Mouse (Mus musculus): ENCODE data around the gene Srsf10. TPM values are rescaled to one million over a fixed set of nuclear protein-coding genes. Genes with fewer than 3 reads are reported as not detected.

Srsf10 gene
- total RNA-seq, 2 experiments from 2014 or later = 51.3 to 88.9 TPM

- intact Hi-C loops (cut with DNase I) = no loop called here
- DNase-seq (ENCODE audit: low spot score in 2 of 2) = no peak
Observed at GRCm38 (mm10) chr4:135904810-135905209, 49.3 kb downstream of the Srsf10 start.

- intact Hi-C loops (cut with DNase I) = no loop called here
- no peak for DNase-seq (ENCODE audit: low spot score in 2 of 2)
Observed at GRCm38 (mm10) chr4:135906633-135907032, 51.1 kb downstream of the Srsf10 start.

GRCm38 (mm10) chr4:135909326-135910066 is 53.9 kb downstream of the Srsf10 start:
- DNase-seq (ENCODE audit: low spot score in 2 of 2) = no peak
- intact Hi-C loops (cut with DNase I) = no loop called here

GRCm38 (mm10) chr4:135911531-135911930 is 56.0 kb downstream of the Srsf10 start:
- intact Hi-C loops (cut with DNase I) = no loop called here

GRCm38 (mm10) chr4:135912164-135912563 is 56.6 kb downstream of the Srsf10 start:
- intact Hi-C loops (cut with DNase I) = no loop called here
- no peak for DNase-seq (ENCODE audit: low spot score in 2 of 2)

More at GRCm38 (mm10) chr4:135911531-135911930, 56.0 kb downstream of the Srsf10 start:
- DNase-seq (ENCODE audit: low spot score in 2 of 2) = no peak

- intact Hi-C loops (cut with DNase I) = no loop called here
- no peak for DNase-seq (ENCODE audit: low spot score in 2 of 2)
Observed at GRCm38 (mm10) chr4:135912835-135913234, 57.3 kb downstream of the Srsf10 start.

- DNase-seq (ENCODE audit: low spot score in 2 of 2) = no peak
- intact Hi-C loops (cut with DNase I) = no loop called here
Observed at GRCm38 (mm10) chr4:135913433-135913832, 57.9 kb downstream of the Srsf10 start.

- intact Hi-C loops (cut with DNase I) = no loop called here
- no peak for DNase-seq (ENCODE audit: low spot score in 2 of 2)
Observed at GRCm38 (mm10) chr4:135918635-135919279, 63.2 kb downstream of the Srsf10 start.

GRCm38 (mm10) chr4:135919280-135919639 is 63.7 kb downstream of the Srsf10 start:
- intact Hi-C loops (cut with DNase I) = no loop called here
- no peak for DNase-seq (ENCODE audit: low spot score in 2 of 2)

Other genes with a start within 250 kb of the Srsf10 start
- gene Ifnlr1, start 169.5 kb upstream of the Srsf10 start, total RNA-seq (2021) = under 1 TPM; 0.20 to 0.36 TPM
- under 1 TPM; 0.12 to 0.20 TPM for gene Il22ra1, start 127.6 kb upstream of the Srsf10 start, total RNA-seq (2021)
- 1 to 10 TPM; 1.5 to 1.8 TPM for gene Myom3, start 96.0 kb upstream of the Srsf10 start, total RNA-seq (2021)
- 10 to 100 TPM; 41.2 to 44.6 TPM for gene Pnrc2, start 18.1 kb downstream of the Srsf10 start, total RNA-seq (2021)
- gene Cnr2, start 39.6 kb downstream of the Srsf10 start, total RNA-seq (2021) = under 1 TPM; 0.12 to 0.14 TPM
- 10 to 100 TPM; 31.7 to 40.0 TPM for gene Fuca1, start 65.0 kb downstream of the Srsf10 start, total RNA-seq (2021)
- 10 to 100 TPM; 28.9 to 30.6 TPM for gene Hmgcl, start 90.7 kb downstream of the Srsf10 start, total RNA-seq (2021)
- 10 to 100 TPM; 22.4 to 24.1 TPM for gene Gale, start 108.0 kb downstream of the Srsf10 start, total RNA-seq (2021)
- 10 to 100 TPM; 80.0 to 86.1 TPM for gene Lypla2, start 116.9 kb downstream of the Srsf10 start, total RNA-seq (2021)
- gene Pithd1, start 131.5 kb downstream of the Srsf10 start, total RNA-seq (2021) = 10 to 100 TPM; 82.7 to 91.9 TPM
- 10 to 100 TPM; 27.7 to 29.4 TPM for gene Eloa, start 166.0 kb downstream of the Srsf10 start, total RNA-seq (2021)
- 100 to 1,000 TPM; 248 to 256 TPM for gene Rpl11, start 197.7 kb downstream of the Srsf10 start, total RNA-seq (2021)

All from left cerebral cortex, postnatal 36 days (tissue).